Mouse (Mus musculus) thymus, adult 2 months (tissue): ENCODE measurements around the gene Ttc9.

Experiments
- CTCF ChIP-seq: fragments of 200-500 bp; IDR thresholded peaks from 2 replicates; pipeline ENCODE4 v1.5.1; 2012; ENCODE audit warnings: mild to moderate bottlenecking, control low read depth, low read length, moderate library complexity, borderline replicate concordance; ENCODE audit not compliant: control insufficient read depth, poor library complexity, insufficient read depth; ENCODE audit errors: extremely low read depth
- POLR2A ChIP-seq: fragments of 200-500 bp; IDR thresholded peaks from 2 replicates; pipeline ENCODE4 v1.6.1; 2012; ENCODE audit warnings: mild to moderate bottlenecking, low read length, control low read depth, moderate library complexity; ENCODE audit not compliant: control insufficient read depth, poor library complexity, insufficient read depth; ENCODE audit errors: extremely low read depth

- TF ChIP-seq CTCF (no peak), POLR2A (no peak)
Observed at GRCm38 (mm10) chr12:81616980-81617379, 14.1 kb upstream of the Ttc9 start.
